Mouse (Mus musculus) stomach, postnatal 0 days (tissue): ENCODE measurements around the gene Fgfr2. TPM values are rescaled to one million over a fixed set of nuclear protein-coding genes. Genes with fewer than 3 reads are reported as not detected.

ENCODE experiments used
- ATAC-seq: fragments of 200-750 bp; cut with Nextera tagmentation; 2 replicates; pipeline ENCODE4 v1.8.0; 2017; ENCODE audit not compliant: low FRiP score, low TSS enrichment
- DNase-seq: peaks from one replicate; pipeline ENCODE4 v3.0.0-alpha.2; 2016; ENCODE audit warnings: low spot score
- H3K27ac ChIP-seq: fragments of 300-500 bp; sonication (generic); replicated peaks from 2 replicates; pipeline ENCODE4 v1.5.1; 2014; ENCODE audit warnings: mild to moderate bottlenecking, control low read depth
- H3K27me3 ChIP-seq: fragments of 300-500 bp; sonication (generic); 2 replicates; pipeline ENCODE4 v1.6.1; 2014; ENCODE audit warnings: low read length; ENCODE audit not compliant: control insufficient read depth, insufficient read depth
- H3K36me3 ChIP-seq: fragments of 300-500 bp; sonication (generic); 2 replicates; pipeline ENCODE4 v1.6.1; 2014; ENCODE audit warnings: low read length, mixed read lengths; ENCODE audit not compliant: control insufficient read depth, insufficient read depth
- H3K4me1 ChIP-seq: fragments of 300-500 bp; sonication (generic); replicated peaks from 2 replicates; pipeline ENCODE4 v1.6.1; 2014; ENCODE audit warnings: antibody characterized with exemption; ENCODE audit not compliant: control insufficient read depth, insufficient read depth
- H3K4me2 ChIP-seq: fragments of 300-500 bp; sonication (generic); replicated peaks from 2 replicates; pipeline ENCODE4 v1.6.1; 2014; ENCODE audit warnings: low read depth, mild to moderate bottlenecking, control low read depth, moderate library complexity
- H3K4me3 ChIP-seq: fragments of 300-500 bp; sonication (generic); 2 replicates; pipeline ENCODE4 v1.5.1; 2014; ENCODE audit warnings: low read depth, low read length, control low read depth
- H3K9ac ChIP-seq: fragments of 300-500 bp; sonication (generic); 2 replicates; pipeline ENCODE4 v1.6.1; 2014; ENCODE audit warnings: mild to moderate bottlenecking, low read length, control low read depth, mixed read lengths
- H3K9me3 ChIP-seq: fragments of 300-500 bp; sonication (generic); 2 replicates; pipeline ENCODE4 v1.6.1; 2016; ENCODE audit warnings: low read length; ENCODE audit not compliant: control insufficient read depth
- CTCF ChIP-seq: IDR thresholded peaks from 2 replicates; pipeline ENCODE4 v1.5.1; 2016; ENCODE audit warnings: antibody characterized with exemption, low read depth, mild to moderate bottlenecking, moderate library complexity
- EP300 ChIP-seq: optimal IDR thresholded peaks from 2 replicates; pipeline ENCODE3; 2016; ENCODE audit warnings: antibody characterized with exemption
- WGBS: fragments of 180-500 bp; shearing (Covaris S2); extraction: QIAGEN DNeasy Blood & Tissue Kit; methylation state at CpG from one replicate; pipeline ENCODE4 v1.1.7; 2014; 5-methylcytosine and 5-hydroxymethylcytosine counted together
- polyA plus RNA-seq: library from polyadenylated mRNA; unstranded; fragments of >200 nt; fragmentation: Nextera tagmentation; extraction: Ambion mirVana; gene quantifications from 2 replicates; pipeline ENCODE4 v1.2.1, GENCODE M21; 2015

Fgfr2 gene
- polyA plus RNA-seq, 1 experiment from 2014 or later = 60.8 TPM

DNA sequence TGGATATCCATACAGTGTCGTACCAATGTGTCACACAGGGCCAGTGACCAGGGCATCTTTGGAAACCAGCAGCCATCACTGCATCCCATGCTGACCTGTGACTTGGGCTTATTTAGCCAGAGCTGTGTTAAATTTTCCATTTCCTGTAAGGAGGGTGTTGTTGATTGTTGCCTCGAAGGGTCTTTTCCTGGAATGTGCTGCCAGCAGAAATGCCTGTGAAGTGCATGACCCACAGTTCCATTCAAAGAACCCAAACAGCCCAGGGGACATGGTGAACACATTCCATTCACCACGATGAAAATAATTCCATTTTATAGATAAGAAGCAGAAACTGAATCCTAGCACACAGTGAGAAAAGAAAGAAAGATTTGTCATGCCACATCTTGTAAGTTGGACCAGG, 764.9 kb downstream of the Fgfr2 start:
- ATAC-seq = no peak
- no peak for TF ChIP-seq EP300
- no peak for TF ChIP-seq CTCF
- H3K9ac ChIP-seq = no peak overlapping the region
- H3K27ac ChIP-seq = no peak overlapping the region
- no peaks in the 10 kb centered on the region for H3K9me3 ChIP-seq
- no peak overlapping the region for H3K4me3 ChIP-seq
- no peaks in the 10 kb centered on the region for H3K27me3 ChIP-seq
- H3K4me2 ChIP-seq = no peak overlapping the region
- WGBS = 45% methylated on average over 3 of the region's 3 CpGs
- no peak for DNase-seq
- no peaks in the 10 kb centered on the region for H3K36me3 ChIP-seq
- H3K4me1 ChIP-seq = no peaks in the 10 kb centered on the region

DNA sequence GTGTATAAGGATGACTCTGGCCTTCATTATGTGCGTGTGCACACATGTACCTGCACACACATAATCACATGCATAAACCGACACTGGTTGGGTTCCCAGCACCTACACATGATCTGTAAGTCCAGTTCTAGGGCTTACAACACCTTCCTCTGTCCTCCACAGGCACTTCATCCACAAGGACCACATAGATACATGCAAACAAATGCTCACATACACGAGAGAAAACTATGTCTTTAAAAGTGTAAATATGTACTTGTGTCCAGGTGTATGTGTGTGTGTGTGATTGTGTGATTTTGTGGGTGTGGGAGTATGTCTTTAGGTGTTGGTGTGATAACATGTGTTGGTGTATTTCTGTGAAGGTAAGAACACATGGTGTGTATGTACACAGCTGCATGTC, 765.3 kb downstream of the Fgfr2 start:
- 79% methylated on average over 3 of the region's 3 CpGs for WGBS
- ATAC-seq = no peak
- no peak for TF ChIP-seq EP300
- no peak for TF ChIP-seq CTCF

GRCm38 (mm10) chr7:132356881-132357840, 766.0 kb downstream of the Fgfr2 start:
- H3K9ac ChIP-seq = no peak overlapping the region
- TF ChIP-seq CTCF (no peak), EP300 (no peak)
- H3K36me3 ChIP-seq = no peaks in the 10 kb centered on the region
- H3K27ac ChIP-seq = no peak overlapping the region
- no peaks in the 10 kb centered on the region for H3K4me1 ChIP-seq
- H3K9me3 ChIP-seq = no peaks in the 10 kb centered on the region
- H3K4me3 ChIP-seq = no peak overlapping the region
- DNase-seq (no peak), ATAC-seq (no peak)
- 77% methylated on average over 10 of the region's 10 CpGs for WGBS
- no peak overlapping the region for H3K4me2 ChIP-seq
- H3K27me3 ChIP-seq = no peaks in the 10 kb centered on the region

More for the DNA sequence above, 765.3 kb downstream of the Fgfr2 start:
- no peak overlapping the region for H3K4me2 ChIP-seq
- H3K9me3 ChIP-seq = no peaks in the 10 kb centered on the region
- no peak overlapping the region for H3K9ac ChIP-seq
- no peaks in the 10 kb centered on the region for H3K4me1 ChIP-seq
- DNase-seq = no peak
- H3K27me3 ChIP-seq = no peaks in the 10 kb centered on the region
- H3K36me3 ChIP-seq = no peaks in the 10 kb centered on the region
- H3K4me3 ChIP-seq = no peak overlapping the region
- H3K27ac ChIP-seq = no peak overlapping the region

- TF ChIP-seq CTCF = no peak
- no peak for TF ChIP-seq EP300
- 19% methylated on average over 8 of the region's 8 CpGs for WGBS
- Histone ChIP-seq H3K4me1 (no peaks in the 10 kb centered on the region), H3K36me3 (no peaks in the 10 kb centered on the region), H3K27me3 (no peaks in the 10 kb centered on the region), H3K9me3 (no peaks in the 10 kb centered on the region), H3K9ac (no peak overlapping the region), H3K4me3 (no peak overlapping the region), H3K4me2 (no peak overlapping the region), H3K27ac (no peak overlapping the region)
- ATAC-seq = no peak
- DNase-seq = no peak
These were observed 767.0 kb downstream of the Fgfr2 start for GRCm38 (mm10) chr7:132356185-132356584.

DNA sequence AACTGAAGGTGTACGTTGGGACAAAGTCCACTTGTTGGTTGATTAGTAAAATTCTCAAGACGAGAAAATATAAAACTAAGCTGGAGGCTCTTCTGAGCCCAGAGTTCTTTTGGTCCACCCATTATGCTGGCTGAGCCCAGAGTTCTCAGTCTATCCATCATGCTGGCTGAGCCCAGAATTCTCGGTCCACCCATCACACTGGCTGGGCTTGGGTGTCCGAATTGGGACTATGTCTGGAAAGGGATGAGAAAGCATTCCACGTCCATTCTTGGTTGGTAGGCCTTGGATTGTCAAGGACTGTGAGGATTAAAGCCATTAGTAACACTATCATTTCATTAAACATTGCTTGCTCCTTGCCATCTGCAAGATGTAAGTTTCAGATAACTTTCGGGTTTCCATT, 767.4 kb downstream of the Fgfr2 start:
- TF ChIP-seq EP300 (no peak), CTCF (no peak)
- Histone ChIP-seq H3K27me3 (no peaks in the 10 kb centered on the region), H3K27ac (no peak overlapping the region), H3K4me2 (no peak overlapping the region), H3K4me3 (no peak overlapping the region), H3K36me3 (no peaks in the 10 kb centered on the region), H3K4me1 (no peaks in the 10 kb centered on the region), H3K9me3 (no peaks in the 10 kb centered on the region), H3K9ac (no peak overlapping the region)
- 43% methylated on average over 6 of the region's 6 CpGs for WGBS
- no peak for ATAC-seq
- no peak for DNase-seq

GRCm38 (mm10) chr7:132349075-132349572, 774.0 kb downstream of the Fgfr2 start:
- no peaks in the 10 kb centered on the region for H3K27me3 ChIP-seq
- H3K9ac ChIP-seq = no peak overlapping the region
- no peaks in the 10 kb centered on the region for H3K36me3 ChIP-seq
- no peak overlapping the region for H3K27ac ChIP-seq
- 60% methylated on average over 6 of the region's 6 CpGs for WGBS
- TF ChIP-seq EP300 (no peak), CTCF (no peak)
- H3K9me3 ChIP-seq = no peaks in the 10 kb centered on the region
- no peak for ATAC-seq
- H3K4me2 ChIP-seq = no peak overlapping the region
- H3K4me1 ChIP-seq = no peaks in the 10 kb centered on the region
- no peak for DNase-seq
- no peak overlapping the region for H3K4me3 ChIP-seq
